Mouse (Mus musculus): ENCODE measurements around the gene Hsp90aa1. TPM values are rescaled to one million over a fixed set of nuclear protein-coding genes. Genes with fewer than 3 reads are reported as not detected.
"Not testable (repeated sequence)": the region's sequence is repeated elsewhere in the genome, so short reads cannot be mapped to it uniquely, and the experiment has no call there.

The Hsp90aa1 gene
- total RNA-seq, 2 experiments from 2014 or later: 136 to 207 TPM

GRCm38 (mm10) chr12:110701363-110701762, 1.2 kb downstream of the Hsp90aa1 start:
- not testable (repeated sequence) for DNase-seq (ENCODE audit: low spot score)
- intact Hi-C loops (cut with DNase I): loop anchor here (5.0 to 10.0 kb wide), 2 partner anchors 141 to 247 kb away; partner anchors contain the start of gene Mok

- no peak for DNase-seq (ENCODE audit: low spot score)
- intact Hi-C loops (cut with DNase I): loop anchor here (5.0 to 10.0 kb wide), 2 partner anchors 142 to 246 kb away; partner anchors contain the start of gene Mok
Observed at GRCm38 (mm10) chr12:110700730-110701129, 1.8 kb downstream of the Hsp90aa1 start.

- intact Hi-C loops (cut with DNase I): no loop called here
- no peak for DNase-seq (ENCODE audit: low spot score)
Observed at GRCm38 (mm10) chr12:110699171-110699547, 3.4 kb downstream of the Hsp90aa1 start.

DNA sequence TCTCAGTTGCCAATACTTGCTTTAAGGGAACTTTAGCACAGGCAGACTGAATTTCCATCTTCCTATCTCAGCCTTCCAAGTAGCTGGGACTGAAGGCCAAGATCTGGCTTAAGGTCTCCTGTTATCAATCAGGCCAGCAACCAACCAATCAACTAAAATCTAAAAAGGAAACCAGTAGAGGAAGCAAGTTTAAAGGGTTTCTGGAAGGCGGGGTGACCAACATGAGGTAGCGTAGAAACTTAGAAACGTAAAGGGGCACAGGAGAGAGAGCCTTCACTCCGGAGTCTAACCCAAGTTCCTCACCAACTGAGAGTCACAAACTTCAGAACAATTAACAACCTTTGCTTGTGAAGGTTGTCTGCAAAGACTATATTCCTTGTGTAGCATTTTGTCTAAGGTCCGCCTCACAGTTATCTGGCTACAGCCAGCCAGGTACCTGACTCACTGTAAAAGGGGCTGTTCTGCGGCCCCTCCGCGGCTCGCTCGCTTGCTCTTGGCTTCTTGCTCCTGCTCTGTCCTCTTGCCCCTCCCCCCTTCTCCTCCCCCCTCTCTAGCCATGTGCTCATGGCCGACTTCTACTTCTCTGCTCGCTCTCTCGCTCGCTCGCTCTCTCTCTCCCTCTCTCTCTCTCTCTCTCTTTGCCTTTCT, 3.9 kb downstream of the Hsp90aa1 start:
- no peak for DNase-seq (ENCODE audit: low spot score)
- intact Hi-C loops (cut with DNase I): no loop called here

DNA sequence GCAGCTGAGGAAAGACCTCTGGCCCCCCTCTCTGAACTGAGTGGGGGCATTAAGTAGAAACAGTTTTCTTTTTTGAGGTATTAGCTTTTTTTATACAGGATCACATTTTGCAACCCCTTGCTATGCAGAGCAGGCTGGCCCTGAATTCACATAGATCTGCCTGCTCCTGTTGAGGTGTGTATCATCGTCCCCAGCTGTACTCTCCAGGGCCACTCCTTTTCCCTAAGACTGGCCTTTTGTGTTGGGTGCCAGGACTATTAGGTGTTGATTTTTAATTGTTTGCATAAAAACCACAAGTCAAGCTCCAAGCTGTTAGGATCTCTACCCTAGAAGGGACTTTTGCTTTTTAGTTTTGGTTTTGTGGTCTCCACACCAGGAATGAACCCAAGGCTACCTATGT, 4.4 kb downstream of the Hsp90aa1 start:
- intact Hi-C loops (cut with DNase I): no loop called here
- DNase-seq (ENCODE audit: low spot score): no peak

- intact Hi-C loops (cut with DNase I): loop anchor here (2.0 kb wide), 1 partner anchor 107 kb away; no protein-coding TSS in a partner anchor
- no peak for DNase-seq (ENCODE audit: low spot score)
Observed at GRCm38 (mm10) chr12:110697457-110697856, 5.1 kb downstream of the Hsp90aa1 start.

DNA sequence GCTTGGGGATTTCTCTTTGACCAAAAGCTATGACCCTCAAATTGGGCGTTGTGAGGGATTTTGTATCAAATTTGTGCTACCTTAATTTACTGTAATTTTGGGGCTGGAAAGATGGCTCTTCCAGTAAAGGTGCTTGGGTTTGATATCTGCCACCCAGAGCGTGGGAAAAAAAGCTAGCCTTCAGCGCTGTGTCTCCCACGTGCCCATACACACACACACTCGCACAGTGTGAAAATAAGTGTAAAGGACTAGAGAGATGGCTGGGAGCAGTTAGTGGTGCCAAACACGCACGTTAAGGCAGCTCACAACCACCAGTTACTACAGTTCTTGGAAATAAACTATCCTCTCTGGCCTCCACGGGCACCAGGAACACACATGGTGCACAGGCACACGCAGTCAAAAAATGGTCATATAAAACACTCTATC, 5.5 kb downstream of the Hsp90aa1 start:
- intact Hi-C loops (cut with DNase I): loop anchor here (2.0 kb wide), 1 partner anchor 106 kb away; no protein-coding TSS in a partner anchor
- DNase-seq (ENCODE audit: low spot score): no peak

GRCm38 (mm10) chr12:110696173-110696974, 6.2 kb downstream of the Hsp90aa1 start:
- intact Hi-C loops (cut with DNase I): loop anchor here (2.0 kb wide), 1 partner anchor 106 kb away; no protein-coding TSS in a partner anchor
- peak; percentile 96 for DNase-seq (ENCODE audit: low spot score)

GRCm38 (mm10) chr12:110695676-110696171, 6.8 kb downstream of the Hsp90aa1 start:
- intact Hi-C loops (cut with DNase I): loop anchor here (2.0 kb wide), 1 partner anchor 105 kb away; no protein-coding TSS in a partner anchor
- DNase-seq (ENCODE audit: low spot score): peak; percentile 12

GRCm38 (mm10) chr12:110693378-110693777, 9.2 kb downstream of the Hsp90aa1 start:
- DNase-seq (ENCODE audit: low spot score); intact Hi-C loops (cut with DNase I): not testable (repeated sequence)

DNA sequence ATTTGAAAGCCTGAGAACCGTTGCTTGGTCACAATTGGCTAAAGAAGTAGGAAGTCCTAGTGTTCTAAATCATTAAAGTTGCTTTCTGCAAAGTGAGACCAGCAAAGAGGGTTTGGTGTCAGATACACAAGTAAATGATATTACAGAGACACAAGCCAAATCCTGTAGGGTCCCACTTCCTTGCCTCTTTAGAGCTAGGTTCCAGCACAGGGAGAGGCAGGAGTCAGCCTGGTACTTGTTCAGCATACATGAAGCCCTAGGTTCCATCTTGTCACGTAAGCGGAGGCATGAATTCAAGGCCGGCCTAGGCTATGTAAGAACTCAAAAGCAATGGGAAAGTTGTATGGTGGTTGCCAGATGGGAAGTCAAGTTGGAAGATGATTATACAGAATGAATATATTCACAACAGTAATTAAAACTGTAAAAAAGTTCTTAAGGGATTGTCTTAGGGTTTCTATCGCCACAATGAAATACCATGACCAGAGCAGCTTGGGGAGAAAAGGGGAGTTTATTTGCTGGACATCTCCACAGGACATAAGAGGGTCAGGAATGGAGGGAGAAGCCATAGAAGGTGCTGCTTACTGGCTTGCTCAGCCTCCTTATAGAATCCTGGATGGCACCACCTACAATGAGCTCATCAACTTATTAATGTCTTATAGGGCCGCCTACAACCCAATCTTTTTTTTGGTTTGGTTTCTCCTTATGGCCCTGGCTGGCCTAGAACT, 12.4 kb downstream of the Hsp90aa1 start:
- intact Hi-C loops (cut with DNase I): no loop called here
- DNase-seq (ENCODE audit: low spot score): no peak

GRCm38 (mm10) chr12:110688921-110689320, 13.6 kb downstream of the Hsp90aa1 start:
- DNase-seq (ENCODE audit: low spot score); intact Hi-C loops (cut with DNase I): not testable (repeated sequence)

GRCm38 (mm10) chr12:110687894-110688734, 14.4 kb downstream of the Hsp90aa1 start:
- peak; percentile 22 for DNase-seq (ENCODE audit: low spot score)
- intact Hi-C loops (cut with DNase I): no loop called here

DNA sequence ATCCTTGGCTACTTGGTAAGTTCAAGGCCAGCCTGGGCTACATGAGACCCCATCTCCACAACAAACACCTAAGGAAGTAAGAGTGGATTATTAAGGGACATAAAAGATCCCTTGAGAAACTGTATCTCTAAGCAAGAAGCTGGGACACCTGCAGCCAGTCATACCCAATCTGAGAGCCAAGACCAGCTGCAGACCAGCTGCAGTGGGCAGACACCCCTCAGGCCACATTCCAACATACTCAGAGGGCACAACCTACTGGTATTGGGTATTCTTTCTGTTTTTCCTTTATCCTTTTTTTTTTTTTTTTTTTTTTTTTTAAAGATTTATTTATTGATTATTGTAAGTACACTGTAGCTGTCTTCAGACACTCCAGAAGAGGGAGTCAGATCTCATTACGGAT, 18.9 kb downstream of the Hsp90aa1 start:
- no peak for DNase-seq (ENCODE audit: low spot score)
- intact Hi-C loops (cut with DNase I): no loop called here

DNA sequence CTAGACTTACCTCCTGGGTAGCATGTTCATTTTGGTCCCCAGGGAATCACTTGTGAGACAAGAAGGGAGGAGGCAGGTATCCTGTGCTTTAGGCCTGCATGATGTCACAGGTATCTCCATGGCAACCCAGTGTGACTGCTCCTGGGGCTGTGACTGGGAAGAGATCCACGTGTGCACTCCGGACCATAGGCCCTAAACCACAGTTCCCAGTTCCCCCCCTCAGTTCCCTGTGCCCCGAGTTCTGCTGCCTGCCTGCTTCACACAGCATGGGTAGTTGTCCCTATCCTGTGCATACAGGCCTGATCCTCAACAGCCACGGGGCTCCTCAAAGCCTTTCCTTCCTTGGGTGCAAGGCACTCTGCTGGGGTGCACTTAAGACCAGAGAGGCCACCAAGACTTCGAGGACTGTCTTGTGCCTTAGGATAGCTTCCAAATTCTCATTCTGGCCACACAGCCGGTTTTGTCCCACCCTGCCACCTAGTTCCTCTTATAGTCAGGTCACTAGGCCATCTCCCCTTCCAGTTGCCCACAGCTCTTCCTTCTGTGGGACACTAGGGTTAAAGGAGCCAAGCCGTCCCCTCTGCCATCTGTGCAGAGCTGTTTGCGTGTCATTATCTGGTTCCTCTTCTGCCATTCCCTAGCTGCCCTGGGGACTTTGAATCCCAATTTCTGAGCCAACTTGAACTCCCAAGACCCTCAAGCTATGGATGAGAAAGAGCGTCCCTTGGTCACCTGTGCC, 19.8 kb downstream of the Hsp90aa1 start, which contains the start of gene 1700001K19Rik:
Gene 1700001K19Rik (minus strand): TSS at position 59 of the 739 bp plus-strand sequence.
- no peak for DNase-seq (ENCODE audit: low spot score)
- intact Hi-C loops (cut with DNase I): no loop called here

GRCm38 (mm10) chr12:110681878-110682277, 20.6 kb downstream of the Hsp90aa1 start:
- intact Hi-C loops (cut with DNase I): no loop called here
- no peak for DNase-seq (ENCODE audit: low spot score)

DNA sequence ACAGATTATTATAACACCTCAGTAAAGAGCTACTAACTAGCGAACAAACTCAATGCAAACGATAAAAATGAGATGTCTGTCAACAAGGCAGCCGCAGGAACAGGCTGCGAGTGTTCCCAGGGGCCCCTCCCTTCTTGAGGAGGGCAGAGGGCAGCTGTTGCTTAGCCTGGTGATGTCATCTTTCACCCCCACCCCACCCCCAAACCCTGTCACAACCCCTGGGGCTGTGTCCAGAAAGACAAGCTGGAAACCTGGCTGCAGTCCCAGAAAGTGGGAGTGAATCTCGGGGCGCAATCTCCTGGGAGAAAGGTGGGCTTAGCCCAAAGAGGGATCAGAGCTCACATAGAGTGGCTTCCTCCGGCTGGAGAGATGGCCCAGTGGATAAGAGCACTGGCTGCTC, 21.3 kb downstream of the Hsp90aa1 start:
- intact Hi-C loops (cut with DNase I): no loop called here
- DNase-seq (ENCODE audit: low spot score): no peak

DNA sequence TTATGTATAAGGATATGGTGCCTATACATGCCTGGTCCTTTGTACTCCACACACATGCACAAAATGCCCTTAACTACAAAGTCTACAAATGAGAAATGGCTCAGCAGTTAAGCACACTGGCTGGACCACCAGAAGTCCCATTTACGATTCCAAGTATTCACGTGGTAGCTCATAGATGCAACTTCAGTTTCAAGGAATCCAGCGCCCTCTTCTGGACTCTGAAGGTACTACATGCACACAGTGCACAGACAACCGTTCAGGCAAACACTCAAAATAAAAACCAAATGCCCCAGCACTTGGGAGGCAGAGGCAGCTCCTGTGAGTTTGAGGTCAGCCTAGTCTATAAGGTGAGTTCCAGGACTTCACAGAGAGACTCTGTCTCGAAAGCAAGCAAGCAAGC, 28.3 kb downstream of the Hsp90aa1 start:
- no peak for DNase-seq (ENCODE audit: low spot score)
- intact Hi-C loops (cut with DNase I): no loop called here

All from heart, postnatal 25 days (tissue).